Mouse (Mus musculus) heart, adult 8-10 months (tissue): ENCODE measurements around the gene Mmd2. TPM values are rescaled to one million over a fixed set of nuclear protein-coding genes. Genes with fewer than 3 reads are reported as not detected.

ENCODE experiments used
- DNase-seq: peaks from one replicate; pipeline ENCODE4 v3.0.0; 2022; ENCODE audit warnings: low spot score
- total RNA-seq, 4 experiments: library from RNA; stranded (reverse); gene quantifications; 2 replicates each; pipeline ENCODE4 v1.2.4; 2022

Mmd2 gene
- under 1 TPM in 3 of 4 experiments, not detected in 1; 0.08 to 0.50 (median 0.28) TPM for total RNA-seq

DNA sequence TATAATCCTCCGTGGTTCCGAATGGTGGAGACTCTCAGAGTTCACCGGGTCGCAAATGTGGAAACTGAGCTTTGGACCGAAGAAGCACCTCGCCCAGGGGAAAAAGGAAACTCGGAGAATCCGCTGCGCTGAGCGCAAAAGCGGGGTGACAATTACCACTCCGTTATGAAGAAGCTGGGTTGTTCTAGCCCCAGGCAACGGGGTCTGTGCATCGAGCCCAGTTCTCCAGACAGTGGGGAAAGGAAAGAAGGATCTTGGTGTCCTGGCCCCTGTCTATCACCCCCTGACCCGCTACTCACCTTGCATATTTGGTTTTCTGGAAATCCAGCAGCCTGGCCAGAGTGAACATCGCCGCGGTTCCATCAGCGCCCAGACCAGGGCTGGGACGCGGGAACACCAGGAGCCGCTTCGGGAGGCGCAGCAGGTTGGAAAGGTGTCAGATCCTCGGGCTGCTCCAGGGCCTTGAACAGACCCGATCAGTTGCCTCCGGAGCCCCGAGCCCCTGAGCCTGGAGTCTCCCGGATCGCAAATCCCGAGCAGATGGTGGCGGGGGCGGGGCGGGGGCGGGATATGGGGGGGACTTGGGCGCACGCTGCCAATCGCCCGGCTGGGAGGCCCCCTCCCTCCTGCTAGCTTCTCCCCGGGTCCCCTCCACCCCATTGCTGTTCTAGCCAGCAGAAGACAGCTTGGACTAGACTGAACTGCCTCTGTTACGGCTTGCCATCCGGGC is at the start of gene Mmd2:
TSS of gene Mmd2 (minus strand) at position 542 of the 730 bp plus-strand sequence.
- no peak for DNase-seq

DNA sequence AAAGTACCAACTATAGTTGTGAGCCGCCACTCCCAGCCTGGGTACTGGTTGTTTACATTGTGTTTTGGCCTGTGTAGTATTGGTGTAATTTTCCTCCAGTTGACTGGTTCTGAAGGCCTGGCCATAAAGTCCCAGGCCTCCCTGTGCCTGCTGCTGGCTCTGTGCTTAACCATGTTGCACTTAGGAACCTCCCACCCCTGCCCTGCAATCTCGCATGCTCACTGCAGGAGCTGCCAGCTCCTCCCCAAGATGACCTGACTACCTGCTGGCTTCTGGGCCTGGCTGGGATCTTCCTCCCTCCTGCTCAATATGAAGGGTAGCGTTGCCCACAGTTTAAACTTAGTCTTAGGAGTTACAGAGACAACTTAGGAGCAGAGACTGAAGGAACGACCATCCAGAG is 43.7 kb upstream of the Mmd2 start:
- DNase-seq = no peak

DNA sequence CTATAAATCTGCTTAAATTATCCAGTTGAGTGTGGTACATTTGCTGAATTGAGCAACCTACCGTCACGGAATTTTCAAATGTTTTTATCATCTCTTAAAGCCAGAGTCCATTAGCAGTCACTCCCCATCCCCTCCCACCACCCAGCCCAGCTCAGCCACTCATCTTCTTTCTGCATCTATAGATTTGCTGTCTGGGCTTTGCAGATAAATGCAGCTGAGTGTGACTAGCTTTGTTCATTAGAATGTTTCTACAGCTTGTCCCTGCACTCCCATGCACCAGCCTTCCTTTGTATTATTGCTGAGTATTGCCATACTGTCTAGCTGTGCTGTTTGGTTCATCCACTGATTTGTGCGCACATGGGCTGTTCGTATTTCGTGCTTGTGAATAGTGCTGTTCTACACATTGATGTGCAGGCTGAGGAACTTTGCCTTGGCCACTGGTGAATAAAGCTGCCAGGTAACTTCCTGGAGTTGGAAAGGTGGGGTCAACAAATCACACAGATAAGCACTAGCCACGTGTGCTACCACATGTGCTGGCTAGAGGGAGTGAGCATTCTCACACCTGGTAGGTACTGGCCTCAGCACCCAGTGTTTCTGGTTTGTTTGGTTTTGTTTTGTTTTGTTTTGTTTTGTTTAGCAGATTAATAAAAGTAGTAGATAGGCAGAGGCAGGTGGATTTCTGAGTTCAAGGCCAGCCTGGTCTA is 42.3 kb upstream of the Mmd2 start:
- no peak for DNase-seq

DNA sequence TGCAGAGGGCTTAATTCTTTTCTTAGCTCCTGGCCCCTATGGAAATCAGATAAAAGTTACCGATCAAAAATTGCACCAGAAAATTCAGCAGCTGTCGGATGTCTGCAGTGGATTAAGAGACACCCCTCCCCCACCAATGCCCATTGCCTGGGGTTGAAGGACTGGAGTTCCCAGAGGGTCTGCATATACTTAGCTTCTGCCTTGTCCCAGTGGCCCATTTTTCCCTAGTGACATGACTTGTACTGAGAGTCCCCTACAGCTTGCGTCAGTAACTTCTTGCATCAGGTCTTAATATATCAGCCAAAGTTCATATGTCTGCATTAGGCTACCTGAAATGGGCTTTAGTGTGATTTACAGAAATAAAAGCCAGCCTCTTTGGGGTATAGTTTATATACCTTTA is 41.8 kb upstream of the Mmd2 start:
- DNase-seq = no peak

DNA sequence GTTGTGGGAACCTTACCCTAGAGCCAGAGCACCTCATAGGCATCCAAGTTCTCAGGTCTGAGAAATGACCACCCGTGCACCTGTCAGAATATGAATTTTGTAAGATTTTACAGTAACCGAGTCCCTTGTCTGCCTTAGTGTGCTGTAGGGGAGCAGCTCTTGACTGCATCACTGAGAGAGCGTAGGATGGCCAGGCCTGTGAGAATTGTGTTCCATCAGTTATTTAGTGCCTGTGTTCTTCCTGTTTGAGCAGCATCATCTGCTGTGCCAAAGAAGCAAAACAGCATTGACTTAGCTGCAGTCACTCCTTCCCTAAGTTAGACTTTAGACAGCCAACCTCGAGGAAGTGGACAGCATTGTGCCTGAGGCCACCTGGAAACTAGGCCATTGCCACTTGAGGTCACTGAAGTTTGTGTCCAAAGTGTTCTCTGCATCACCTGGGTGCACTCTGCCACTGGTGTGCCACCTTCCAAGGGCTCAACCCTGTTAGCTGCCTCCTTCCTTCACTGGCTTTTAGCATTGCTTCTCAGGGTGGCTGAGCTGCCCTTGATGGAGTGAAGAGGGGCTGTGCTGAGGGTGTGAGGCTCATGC is 41.0 kb upstream of the Mmd2 start:
- no peak for DNase-seq

DNA sequence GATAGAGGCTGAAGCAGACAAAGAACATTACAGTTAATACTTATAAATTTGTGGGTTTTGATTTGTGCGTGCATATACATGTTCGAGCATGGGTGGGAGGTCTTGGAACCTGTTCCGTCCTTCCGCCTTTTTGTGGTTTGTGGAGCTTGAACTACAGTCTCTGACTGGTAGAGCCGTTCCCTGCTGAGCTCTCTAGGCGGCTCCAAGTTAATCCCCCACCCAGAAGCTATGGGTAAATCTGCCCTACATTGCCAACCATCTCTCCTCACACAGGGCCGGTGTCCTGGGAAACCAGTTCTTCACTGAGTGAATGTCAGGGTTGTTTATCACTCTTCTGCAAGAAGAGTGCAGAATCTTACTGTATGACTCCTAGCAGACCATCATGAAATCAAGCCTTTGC is 39.6 kb upstream of the Mmd2 start:
- no peak for DNase-seq

DNA sequence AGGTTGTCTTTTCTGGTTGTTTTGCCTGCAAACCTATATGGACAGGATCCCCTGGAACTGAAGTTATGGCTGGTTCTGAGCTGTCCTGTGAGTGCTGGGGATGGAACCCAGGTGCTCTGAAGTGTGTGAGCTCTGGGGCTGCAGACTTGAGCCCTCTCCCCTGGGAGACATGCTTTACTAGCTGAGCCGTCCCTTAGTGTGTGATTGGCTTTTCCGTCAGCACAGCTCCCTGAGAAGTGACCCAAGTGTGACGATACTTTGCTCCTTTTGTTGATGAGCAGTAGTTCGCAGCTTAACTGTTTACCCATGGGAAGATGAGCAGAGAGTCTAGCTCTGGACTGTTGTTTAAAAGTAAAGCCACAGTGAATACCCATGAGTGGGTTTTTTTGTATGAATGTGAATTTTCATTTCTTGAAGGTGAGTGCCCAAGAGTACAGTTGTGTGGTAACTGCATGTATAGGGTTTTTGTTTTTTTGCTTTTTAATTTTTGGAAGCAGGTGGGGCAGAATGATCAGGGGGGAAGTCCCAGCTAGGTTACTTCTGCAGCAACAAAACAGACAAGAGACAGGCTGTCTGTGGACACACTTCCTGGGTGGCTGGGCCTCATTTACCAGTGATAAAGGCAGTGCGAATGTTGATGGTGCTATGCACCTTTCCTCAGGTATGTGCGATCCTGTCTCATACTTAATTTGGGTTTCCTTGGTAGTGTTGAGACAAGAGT is 32.9 kb upstream of the Mmd2 start:
- no peak for DNase-seq

DNA sequence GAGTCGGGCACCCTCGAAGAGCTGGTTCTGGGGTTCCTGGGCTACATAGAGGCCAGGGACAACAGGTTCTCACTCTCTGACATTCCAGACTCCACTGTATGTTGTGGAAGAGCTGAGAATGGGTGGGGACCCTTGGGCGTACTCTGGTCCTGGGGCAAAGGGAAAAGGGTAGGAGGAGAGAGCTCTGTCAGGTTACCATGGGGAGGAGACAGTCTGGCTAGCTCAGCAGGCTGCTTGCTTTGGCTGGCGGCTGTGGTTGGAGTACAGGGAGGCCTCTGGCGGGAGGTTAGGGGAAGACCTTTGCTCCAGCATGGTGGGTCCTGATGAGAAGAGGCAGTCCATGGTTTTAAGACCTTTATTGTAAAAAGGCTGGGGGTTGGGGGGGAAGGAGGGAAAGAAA is 31.5 kb upstream of the Mmd2 start:
- no peak for DNase-seq

DNA sequence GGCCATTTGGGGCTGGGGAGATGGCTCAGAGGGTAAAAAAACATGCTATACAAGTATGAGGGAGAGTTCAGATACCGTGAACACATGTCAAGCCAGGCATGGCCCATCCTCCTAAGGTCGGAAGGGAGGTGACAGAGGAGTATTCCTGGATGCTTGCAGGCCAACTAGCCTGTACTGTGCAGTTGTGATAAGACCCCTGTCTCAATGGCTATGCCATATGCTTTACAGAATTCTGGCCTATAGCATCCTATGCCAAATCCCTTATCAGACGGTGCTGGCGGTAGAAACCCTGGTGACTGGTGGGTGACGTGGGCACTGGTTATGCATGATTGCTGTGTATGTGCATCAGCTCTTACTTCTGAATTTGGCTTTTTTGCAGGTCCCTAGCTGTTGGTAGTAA is 29.2 kb upstream of the Mmd2 start:
- DNase-seq = no peak

DNA sequence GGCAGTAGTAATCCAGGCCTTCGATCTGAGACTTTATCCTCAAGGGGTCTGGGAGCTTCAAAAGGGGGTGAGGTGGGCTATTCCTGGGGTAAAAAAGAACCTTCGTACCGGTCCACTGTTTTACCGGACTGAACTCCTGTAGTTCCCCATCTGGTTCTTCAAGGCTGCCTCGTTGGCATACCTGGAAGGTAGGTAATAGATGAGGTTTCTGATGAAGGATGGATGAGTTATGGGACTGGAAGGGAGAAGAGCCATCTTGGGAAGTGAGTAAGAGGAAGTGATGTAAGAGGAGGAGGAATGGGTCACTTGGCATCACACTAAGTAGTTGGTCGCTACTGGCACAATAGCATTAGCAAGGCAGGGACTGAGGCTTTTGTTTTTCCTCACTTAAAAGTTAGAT is 21.6 kb upstream of the Mmd2 start:
- peak; percentile 16 for DNase-seq

DNA sequence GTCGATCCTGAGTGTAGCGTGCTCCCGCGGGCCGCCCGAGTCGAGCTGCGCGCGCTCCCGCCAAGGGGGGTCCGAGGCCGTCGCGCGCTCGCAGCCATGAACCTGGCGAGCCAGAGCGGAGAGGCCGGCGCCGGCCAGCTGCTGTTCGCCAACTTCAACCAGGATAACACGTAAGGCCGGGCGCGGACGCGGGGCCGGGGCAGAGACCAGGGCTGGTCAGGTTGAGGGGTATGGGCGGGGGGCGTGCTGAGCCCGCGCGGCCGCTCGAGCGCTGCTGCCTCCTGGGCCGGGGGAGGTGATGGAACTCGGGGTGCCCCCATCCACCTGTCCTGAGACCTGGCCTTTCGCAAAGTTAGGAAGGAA is 21.0 kb upstream of the Mmd2 start:
- DNase-seq = peak; percentile 5

DNA sequence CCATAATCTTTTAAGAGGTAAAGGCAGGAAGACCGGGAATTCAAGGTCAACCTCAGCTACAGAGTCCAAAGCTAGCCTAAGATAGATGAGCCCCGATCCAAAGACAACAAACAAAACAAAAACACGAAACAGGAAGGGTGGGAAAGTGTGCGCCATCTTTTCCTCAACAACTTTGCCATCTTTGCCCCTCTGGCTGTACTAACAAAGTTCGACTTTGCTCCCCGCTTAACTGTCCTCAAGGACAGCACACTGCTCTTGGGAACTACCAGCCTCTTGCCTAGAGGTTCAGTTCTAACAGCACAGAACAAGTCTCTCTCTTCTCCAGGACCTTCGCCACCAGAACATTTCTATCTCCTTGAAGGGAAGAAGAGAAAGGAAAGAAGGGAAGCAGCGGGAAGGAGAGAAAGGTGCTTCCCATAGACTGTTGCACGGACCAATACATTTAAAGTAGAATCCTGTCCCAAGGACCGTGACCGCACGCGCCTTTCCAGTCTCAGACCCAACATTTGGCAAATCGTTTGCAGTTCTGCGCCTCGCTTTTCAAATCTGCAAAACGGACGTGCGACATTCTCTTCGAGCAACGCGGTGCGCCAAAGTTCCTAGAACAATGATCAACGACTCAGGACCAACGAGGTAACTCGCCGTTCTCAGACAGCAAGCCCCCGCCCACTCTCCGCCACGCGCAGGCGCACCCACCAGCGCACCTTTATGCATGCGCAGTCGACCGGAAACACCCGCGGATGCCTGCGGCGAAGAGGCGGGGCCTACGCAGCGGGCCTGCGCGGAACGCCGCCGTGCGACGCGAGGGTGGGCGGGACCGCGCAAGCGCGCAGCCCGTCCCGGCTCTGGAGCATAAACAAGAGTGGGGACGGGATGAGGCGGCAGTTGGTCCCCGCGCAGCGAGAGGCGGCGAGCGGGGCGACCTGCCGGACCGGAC is 20.4 kb upstream of the Mmd2 start:
- DNase-seq = peak; percentile 96

DNA sequence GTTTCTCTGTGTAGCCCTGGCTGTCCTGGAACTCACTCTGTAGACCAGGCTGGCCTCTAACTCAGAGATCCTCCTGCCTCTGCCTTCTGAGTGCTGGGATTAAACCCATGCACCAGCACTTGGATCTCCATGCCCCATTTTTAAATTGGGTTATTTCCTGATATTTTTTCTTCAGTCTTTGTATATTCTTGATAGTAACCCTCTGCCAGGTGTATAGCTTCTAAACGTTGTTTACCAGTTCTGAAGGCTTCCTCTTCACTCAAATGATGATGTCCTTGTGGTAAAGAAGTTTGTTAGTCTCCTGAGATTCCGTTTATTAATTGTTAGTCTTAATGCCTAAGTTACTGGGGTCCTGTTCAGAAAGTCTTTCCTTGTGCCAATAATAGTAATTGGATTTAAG is 18.8 kb upstream of the Mmd2 start, which contains the start of gene Wipi2:
TSS of gene Wipi2 (plus strand) at position 301 of the 400 bp plus-strand sequence.
- DNase-seq = no peak

DNA sequence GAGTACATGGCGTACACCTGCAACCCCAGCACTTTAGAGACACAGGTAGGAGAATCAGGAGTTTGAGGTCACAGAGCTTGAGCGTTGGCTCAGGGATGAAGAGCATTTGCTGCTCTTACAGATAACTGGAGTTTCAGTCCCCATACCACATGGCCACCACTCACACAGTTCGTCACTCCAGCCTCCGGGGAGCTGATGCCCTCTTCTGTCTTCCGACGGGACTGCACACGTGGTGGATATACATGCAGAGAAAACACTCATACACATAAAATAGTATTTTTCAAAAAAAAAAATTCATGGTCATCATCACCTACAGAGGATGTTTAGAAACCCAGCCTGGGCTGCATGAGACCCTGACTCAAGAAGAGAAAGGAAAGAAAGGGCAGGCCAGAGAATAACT is 14.5 kb upstream of the Mmd2 start:
- DNase-seq = no peak

DNA sequence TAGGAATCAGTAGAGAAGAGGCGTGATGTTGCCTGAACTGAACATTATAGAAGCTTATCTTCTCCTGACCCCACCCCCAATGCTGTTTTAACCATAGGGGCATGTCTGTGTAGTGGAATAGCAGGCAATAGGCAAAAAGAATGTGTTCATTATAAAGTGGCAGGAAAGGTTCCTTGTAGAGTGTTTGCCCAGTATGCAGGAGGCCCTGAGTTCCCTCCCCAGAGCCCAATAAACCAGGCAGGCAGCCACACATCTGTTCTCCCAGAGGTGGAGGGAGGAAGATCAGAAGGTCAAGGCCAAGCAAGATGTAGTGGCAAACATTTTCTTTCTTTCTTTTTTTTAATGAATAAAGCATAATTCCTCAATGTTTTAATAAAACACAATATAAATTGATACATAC is 13.5 kb upstream of the Mmd2 start:
- no peak for DNase-seq

DNA sequence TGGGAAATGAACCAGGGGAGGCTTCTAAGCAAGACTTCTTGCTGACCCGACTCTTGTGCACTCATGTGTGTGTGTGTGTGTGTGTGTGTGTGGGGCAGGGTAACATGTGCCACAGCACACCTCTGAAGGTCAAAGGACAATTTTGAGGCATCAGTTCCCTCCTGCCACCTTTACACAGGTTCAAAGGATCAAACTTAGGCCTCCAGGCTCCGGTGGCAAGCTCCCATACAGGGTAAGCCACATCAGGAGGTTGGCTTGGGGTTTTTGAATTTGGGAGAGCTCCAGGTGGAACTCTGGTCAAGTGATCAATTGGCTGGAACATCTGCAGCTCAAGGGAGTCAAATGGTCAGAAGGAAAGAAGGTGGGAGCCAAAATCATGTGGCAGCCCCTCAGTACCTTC is 12.8 kb upstream of the Mmd2 start:
- no peak for DNase-seq

DNA sequence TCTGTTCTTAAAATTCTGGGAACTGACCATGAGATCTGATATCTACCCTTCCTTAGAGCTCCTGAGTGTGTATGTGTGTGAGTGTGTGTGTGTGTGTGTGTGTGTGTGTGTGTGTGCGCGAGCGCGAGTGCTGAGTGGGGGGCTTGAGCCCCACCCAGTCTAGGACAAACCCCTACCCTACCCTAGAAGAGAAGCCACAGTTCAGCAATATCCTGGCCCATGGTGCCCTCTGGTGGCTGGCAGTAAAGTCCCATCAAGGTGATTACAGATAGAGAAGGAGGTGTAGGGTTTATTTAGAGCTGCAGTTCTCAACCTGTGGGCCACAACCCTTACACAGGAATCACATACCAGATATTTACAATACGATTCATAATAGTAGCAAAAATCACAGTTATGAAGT is 11.3 kb upstream of the Mmd2 start:
- DNase-seq = no peak

DNA sequence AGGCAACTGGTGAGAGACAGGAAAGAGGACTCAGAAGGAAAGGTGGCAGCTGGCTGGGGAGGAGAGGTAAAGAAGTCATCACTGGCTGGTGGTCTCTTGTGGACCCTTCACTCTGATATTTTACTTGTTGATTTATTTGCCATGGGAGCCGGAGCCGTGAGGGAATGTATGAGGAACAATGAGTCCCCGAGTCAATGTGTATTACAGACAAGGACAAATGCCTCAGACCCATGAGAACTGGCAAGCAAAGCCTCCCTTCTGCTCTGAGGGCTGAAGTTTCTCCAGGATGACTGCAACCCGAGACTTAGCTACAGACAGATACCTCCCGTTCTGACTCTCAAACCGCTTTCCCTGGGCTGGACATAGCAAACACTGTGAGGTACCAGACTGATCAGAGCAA is 7.7 kb upstream of the Mmd2 start:
- no peak for DNase-seq

DNA sequence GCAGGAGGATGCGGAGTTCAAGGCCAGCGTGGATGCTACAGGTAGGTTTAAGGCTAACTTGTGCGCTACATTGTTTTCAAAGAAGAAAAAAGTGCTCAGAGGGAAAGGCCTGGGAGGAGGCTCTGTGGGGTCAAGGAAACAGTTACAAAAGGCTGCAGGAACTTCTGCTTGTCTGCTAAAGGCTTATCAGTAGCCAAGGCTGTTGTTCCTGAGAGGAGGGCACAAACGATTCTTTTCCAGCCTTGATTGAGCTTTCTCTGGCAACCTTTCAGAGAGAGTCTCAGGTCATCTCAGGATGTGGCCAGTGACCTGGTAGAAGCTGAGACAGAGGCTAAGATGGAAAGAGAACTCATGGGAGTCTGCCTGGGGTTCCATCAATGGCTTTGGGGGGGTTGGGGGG is 7.0 kb upstream of the Mmd2 start:
- no peak for DNase-seq

DNA sequence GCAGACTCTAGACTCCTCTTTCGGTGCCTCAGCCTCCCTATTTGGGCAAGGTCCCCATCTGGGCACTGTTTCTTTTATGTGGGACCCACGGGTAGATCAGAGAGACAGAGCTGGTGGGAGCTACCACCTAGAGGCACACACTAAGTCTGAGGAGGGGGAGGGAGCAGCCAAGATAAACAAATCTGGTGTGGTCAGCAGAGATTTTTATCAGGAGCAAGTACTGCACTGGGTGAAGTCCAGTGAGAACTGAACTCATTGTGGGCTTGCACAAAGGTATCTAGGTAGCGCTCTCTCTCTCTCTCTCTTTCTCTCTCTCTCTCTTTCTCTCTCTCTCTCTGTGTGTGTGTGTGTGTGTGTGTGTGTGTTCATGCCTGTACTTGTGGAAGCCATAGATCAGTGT is 5.9 kb upstream of the Mmd2 start:
- DNase-seq = no peak

DNA sequence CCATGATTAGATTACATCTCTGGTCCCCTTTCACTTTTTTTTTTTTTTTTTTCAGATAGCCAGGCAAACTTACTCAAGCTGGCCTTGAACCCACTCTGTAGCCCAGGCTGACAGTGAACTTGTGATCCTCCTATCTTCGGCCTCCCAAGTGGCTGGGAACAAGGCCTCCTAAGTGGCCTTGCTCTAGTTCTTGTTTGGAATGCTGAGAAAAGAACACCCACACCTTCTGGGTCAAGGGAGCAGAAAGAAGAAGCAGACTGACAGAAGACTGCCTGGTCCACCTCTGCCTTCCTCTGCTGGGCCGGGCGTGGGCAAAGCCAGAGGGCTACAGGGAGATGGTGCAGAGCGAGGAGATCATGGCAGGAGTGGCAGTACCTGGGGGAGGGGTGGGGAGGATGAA is 1.8 kb upstream of the Mmd2 start:
- DNase-seq = no peak

DNA sequence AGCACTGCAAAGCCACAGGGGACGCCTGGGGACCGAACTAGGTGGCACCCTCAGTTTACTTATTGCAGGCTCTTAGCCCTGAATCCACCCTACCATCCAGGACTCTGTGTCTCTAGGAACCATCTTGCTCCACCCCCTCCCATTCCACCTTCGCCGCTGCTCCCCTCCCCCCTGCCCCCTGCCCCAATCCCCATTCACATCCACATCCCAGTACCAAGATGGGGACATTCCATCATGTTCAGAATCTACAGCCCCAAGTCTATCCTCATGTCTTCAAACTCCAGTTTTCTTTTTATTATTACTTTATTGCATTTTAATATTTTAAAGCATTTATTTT is 357 bp upstream of the Mmd2 start:
- no peak for DNase-seq
